Mouse (Mus musculus): ENCODE measurements around the gene Elovl1. TPM values are rescaled to one million over a fixed set of nuclear protein-coding genes. Genes with fewer than 3 reads are reported as not detected.

The Elovl1 gene
- 146 TPM for polyA plus RNA-seq (2017; shearing (Covaris generic))

DNA sequence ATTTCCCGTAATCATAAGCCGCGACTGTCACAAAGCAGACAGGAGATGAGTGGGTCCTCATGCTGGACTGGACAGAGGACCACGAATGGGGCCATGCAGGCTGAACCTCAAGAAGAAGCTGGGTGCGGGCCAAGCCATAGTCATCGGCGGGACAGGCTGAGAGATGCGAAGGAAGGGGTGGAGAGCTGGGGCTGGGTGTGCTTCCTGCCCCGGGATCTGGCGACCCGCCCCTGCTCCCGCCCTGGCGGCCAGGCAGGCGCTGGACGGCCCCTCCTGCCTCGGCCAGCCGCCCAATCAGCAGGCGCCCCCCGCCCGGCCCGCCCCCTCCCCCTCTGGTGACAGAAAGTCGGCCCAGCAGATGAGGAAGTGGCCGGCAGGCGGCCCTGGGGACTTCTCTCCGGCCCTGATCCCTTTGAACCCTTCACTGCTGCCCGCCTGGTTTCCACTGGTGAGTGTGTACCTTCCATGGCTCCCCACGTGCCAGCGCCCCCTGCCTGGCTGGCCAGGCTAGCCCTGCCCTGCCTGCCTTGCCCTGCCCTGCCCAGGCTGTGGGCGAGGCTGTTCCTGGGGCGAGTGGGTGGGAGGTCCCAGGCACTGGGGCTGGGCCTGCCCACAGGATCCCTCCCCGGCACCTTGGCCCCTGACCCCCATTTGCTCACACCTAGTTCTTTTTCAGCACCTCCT lies at the start of gene Elovl1:
Gene Elovl1, plus strand, starts transcription at position 326 of the 684 bp plus-strand sequence.

DNA sequence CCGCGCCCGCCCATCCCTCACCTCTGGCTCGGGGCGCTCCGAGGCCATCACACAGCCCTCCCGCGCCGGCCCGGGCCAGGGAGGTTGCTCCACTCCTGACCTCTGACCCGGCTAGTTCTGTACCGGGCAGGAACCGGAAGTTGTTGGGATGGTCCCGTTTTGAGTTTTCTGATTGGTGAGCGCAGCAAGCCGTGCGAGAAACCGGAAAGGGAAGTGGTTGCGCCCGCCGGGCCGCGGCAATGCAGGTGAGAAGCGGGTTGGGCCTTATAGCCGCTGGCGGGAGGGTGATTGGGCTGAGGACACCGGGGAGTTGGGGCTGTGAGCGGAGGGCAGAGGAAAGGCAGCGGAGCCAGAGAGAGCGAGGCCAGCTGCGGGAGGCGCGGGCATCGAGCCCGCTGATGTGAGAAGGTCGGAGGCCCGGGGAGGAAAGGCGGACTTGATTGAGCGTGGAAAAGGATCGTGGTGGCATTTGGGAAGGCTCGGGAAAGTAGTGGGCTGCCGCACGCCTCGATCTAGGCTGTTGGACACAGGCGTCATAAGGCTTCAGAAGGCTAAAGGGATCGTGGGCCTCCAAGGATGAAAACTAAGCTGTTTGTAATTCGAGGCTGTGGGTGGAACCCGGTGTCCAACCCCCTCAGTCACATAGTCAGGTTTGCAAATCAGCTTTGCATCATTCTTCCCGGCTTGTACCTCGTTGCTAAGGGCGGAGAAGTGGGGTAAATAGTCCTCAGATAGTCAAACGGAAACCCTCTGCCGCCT lies 18.6 kb upstream of the Elovl1 start, which contains the start of the genes Szt2 and Med8:
Gene Szt2, minus strand, starts transcription at position 132 of the 759 bp plus-strand sequence.
Gene Med8, plus strand, starts transcription at position 196 of the 759 bp plus-strand sequence.

DNA sequence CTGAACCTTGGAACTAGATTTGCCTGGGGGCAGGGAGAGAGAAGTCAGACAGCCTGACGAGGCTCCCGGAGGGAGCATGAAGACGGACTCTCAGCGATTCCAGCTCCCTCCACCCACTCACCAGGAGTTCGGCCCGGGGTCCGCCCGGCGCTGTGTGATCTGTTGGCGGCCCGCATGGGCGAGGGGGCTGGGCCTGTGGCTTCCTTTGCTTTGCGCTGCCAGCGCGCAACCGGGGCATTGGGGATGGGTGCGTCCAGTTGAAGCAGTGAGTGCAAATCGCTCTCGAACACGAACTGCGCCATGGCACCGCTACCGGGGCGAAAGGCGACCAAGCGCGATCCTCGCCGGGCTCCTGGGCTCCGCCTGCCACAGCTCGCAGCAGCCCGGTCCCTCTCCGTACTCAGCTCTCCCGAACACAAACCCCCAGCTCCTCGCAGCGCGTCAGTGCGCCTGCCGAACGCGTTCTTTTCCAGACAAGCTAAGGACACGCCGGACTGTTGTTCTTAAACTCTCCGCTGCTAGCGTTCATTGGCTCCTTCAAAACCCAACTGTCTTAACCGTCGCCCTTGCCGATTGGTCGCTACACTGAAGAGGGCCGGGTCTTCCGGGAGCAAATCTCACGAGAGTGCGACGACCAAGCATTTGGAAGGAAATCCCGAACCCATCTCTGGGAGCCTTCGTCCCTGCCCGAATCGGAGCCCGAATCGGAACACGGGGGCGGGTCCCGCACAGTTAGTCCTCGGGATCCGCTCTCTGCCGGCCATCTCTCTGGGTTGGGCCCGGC lies 9.1 kb downstream of the Elovl1 start, which contains the start of gene Cdc20:
Gene Cdc20, minus strand, starts transcription at position 533 of the 784 bp plus-strand sequence.

DNA sequence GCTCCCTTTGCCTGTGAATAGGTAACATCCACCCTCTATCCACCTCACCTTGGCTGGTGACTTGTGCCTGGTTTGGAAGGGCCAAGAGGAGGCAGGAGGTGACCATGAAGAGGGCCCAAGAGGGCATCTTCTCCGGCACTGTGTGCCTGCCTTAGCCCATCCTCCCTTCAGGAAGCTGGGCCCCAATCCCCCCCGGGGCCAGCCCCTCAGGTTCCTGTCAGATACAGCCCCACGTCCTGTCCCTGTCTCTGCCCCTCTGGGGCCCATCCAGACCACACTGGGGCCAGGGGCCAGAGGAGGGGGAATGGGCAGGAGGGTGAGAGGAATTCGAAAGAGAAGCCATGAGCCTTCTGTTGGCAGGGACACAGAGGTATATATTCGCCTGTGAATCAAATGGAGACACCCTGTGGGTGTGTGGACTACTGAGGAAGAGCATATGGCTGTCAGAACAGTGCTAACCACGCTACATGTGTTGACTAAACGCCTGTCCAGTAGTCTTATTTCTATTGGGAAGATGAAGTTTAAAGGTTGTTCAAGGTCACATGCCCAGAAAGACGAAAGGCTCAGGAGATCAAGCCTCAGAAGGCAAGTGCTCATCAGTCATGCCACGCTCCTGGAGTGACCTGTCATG lies 29.6 kb downstream of the Elovl1 start, which contains the start of gene Mpl:
Gene Mpl, minus strand, starts transcription at position 169 of the 631 bp plus-strand sequence.

Other genes with a start within 250 kb of the Elovl1 start
- gene Kdm4a, start 248.1 kb upstream of the Elovl1 start, polyA plus RNA-seq (2017; shearing (Covaris generic)): 32.4 TPM
- gene Ptprf, start 136.7 kb upstream of the Elovl1 start, polyA plus RNA-seq (2017; shearing (Covaris generic)): 1.6 TPM
- gene Szt2, start 18.8 kb upstream of the Elovl1 start, polyA plus RNA-seq (2017; shearing (Covaris generic)): 17.4 TPM
- 114 TPM for gene Med8, start 18.8 kb upstream of the Elovl1 start, polyA plus RNA-seq (2017; shearing (Covaris generic))
- gene Cdc20, start 9.3 kb downstream of the Elovl1 start, polyA plus RNA-seq (2017; shearing (Covaris generic)): 11.4 TPM
- gene Mpl, start 29.4 kb downstream of the Elovl1 start, polyA plus RNA-seq (2017; shearing (Covaris generic)): not detected
- not detected for gene Tie1, start 62.0 kb downstream of the Elovl1 start, polyA plus RNA-seq (2017; shearing (Covaris generic))
- not detected for gene 2610528J11Rik, start 98.9 kb downstream of the Elovl1 start, polyA plus RNA-seq (2017; shearing (Covaris generic))
- gene Tmem125, start 116.0 kb downstream of the Elovl1 start, polyA plus RNA-seq (2017; shearing (Covaris generic)): 0.19 TPM
- gene Cfap57, start 192.7 kb downstream of the Elovl1 start, polyA plus RNA-seq (2017; shearing (Covaris generic)): not detected
- 170 TPM for gene Ebna1bp2, start 192.7 kb downstream of the Elovl1 start, polyA plus RNA-seq (2017; shearing (Covaris generic))
- not detected for gene Olfr62, start 230.9 kb downstream of the Elovl1 start, polyA plus RNA-seq (2017; shearing (Covaris generic))

All from CD4-positive, CD25-positive, alpha-beta regulatory T cell (primary cell).